Mouse (Mus musculus): ENCODE measurements around the gene Rpl23. TPM values are rescaled to one million over a fixed set of nuclear protein-coding genes. Genes with fewer than 3 reads are reported as not detected.
A peak's percentile ranks its signal among the peaks of the same experiment; 100 is the strongest.

Rpl23 gene
- 774 and 780 TPM in 2 replicates for polyA plus RNA-seq (2014; fragmentation: Nextera tagmentation; extraction: Ambion mirVana)

DNA sequence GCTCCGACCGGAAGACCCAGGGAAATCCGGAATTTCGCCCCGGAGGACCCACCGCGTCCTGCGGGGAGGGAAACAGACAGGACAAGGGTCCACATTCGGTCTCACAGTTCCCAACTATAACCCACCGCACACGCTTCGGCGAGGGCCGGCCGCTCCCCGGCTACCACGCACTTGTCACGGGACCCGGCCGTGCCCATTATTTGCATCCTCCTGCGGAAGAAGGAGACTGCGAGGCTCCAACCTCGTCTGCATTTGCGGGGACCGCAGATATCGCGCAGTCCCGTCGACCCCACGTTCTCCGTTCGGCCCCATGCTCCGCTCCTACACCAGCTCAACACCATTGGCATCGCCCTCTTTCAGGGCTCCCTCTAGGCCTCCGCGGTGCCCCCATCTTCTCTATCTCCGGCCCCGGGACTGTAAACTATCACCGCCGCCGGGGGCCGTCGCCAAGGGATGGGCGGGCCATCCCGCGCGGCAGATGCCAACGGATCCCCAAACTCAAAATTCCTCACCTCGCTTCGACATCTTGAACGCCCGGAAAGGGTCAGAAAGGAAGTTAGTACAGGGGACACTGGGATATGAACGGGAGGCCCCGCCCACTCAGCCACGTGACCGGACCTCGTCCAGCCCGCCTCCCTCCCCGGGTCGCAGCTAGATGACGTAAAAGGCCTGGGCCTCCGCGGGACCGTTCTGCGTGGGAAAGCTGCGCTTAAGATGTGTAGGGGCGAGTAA lies at the start of gene Rpl23:
Gene Rpl23, minus strand, starts transcription at position 606 of the 732 bp plus-strand sequence.
- H3K4me2 ChIP-seq (replicated peaks; ENCODE audit: low read depth, low read length): peak within 1 kb of the TSS; percentile 68
- peak; percentile 97 for ATAC-seq (ENCODE audit: insufficient number of reproducible peaks, insufficient read depth, low FRiP score, low read depth)
- peaks cover 12% of the 10 kb centered on the region for H3K4me1 ChIP-seq (ENCODE audit: control insufficient read depth, insufficient read depth, low read length)
- peak within 1 kb of the TSS; percentile 77 for H3K27ac ChIP-seq (ENCODE audit: low read length)
- under 1% methylated on average over 67 of the region's 67 CpGs for WGBS
- H3K36me3 ChIP-seq (ENCODE audit: control insufficient read depth, insufficient read depth, low read length): peaks cover 39% of the 10 kb centered on the region
- peak within 1 kb of the TSS; percentile 94 for H3K9ac ChIP-seq (replicated peaks; ENCODE audit: low read depth, low read length)
- H3K27me3 ChIP-seq (ENCODE audit: control insufficient read depth, insufficient read depth, low read length): no peaks in the 10 kb centered on the region
- H3K4me3 ChIP-seq (ENCODE audit: low read depth, low read length): peak within 1 kb of the TSS; percentile 66
- no peaks in the 10 kb centered on the region for H3K9me3 ChIP-seq (ENCODE audit: control insufficient read depth, low read depth, low read length)

GRCm38 (mm10) chr11:97832001-97832400 lies 49.8 kb upstream of the Rpl23 start:
- H3K27ac ChIP-seq (ENCODE audit: low read length): no peak overlapping the region
- H3K36me3 ChIP-seq (ENCODE audit: control insufficient read depth, insufficient read depth, low read length): peaks cover 61% of the 10 kb centered on the region

GRCm38 (mm10) chr11:97830501-97830900 lies 48.3 kb upstream of the Rpl23 start:
- H3K9ac ChIP-seq (replicated peaks; ENCODE audit: low read depth, low read length): no peak overlapping the region
- no peaks in the 10 kb centered on the region for H3K4me1 ChIP-seq (ENCODE audit: control insufficient read depth, insufficient read depth, low read length)
- H3K9me3 ChIP-seq (ENCODE audit: control insufficient read depth, low read depth, low read length): no peaks in the 10 kb centered on the region
- no peak overlapping the region for H3K27ac ChIP-seq (ENCODE audit: low read length)
- H3K4me2 ChIP-seq (replicated peaks; ENCODE audit: low read depth, low read length): no peak overlapping the region
- H3K27me3 ChIP-seq (ENCODE audit: control insufficient read depth, insufficient read depth, low read length): no peaks in the 10 kb centered on the region
- WGBS: 75% methylated on average over 6 of the region's 6 CpGs
- H3K4me3 ChIP-seq (ENCODE audit: low read depth, low read length): no peak overlapping the region
- no peak for ATAC-seq (ENCODE audit: insufficient number of reproducible peaks, insufficient read depth, low FRiP score, low read depth)
- peaks cover 54% of the 10 kb centered on the region for H3K36me3 ChIP-seq (ENCODE audit: control insufficient read depth, insufficient read depth, low read length)

More at GRCm38 (mm10) chr11:97832001-97832400, 49.8 kb upstream of the Rpl23 start:
- Histone ChIP-seq H3K4me1 (ENCODE audit: control insufficient read depth, insufficient read depth, low read length) (no peaks in the 10 kb centered on the region), H3K27me3 (ENCODE audit: control insufficient read depth, insufficient read depth, low read length) (no peaks in the 10 kb centered on the region), H3K9me3 (ENCODE audit: control insufficient read depth, low read depth, low read length) (no peaks in the 10 kb centered on the region), H3K4me2 (replicated peaks; ENCODE audit: low read depth, low read length) (no peak overlapping the region), H3K4me3 (ENCODE audit: low read depth, low read length) (no peak overlapping the region), H3K9ac (replicated peaks; ENCODE audit: low read depth, low read length) (no peak overlapping the region)
- 79% methylated on average over 11 of the region's 11 CpGs for WGBS
- ATAC-seq (ENCODE audit: insufficient number of reproducible peaks, insufficient read depth, low FRiP score, low read depth): no peak

GRCm38 (mm10) chr11:97829913-97830476 lies 47.8 kb upstream of the Rpl23 start:
- no peak overlapping the region for H3K27ac ChIP-seq (ENCODE audit: low read length)
- H3K36me3 ChIP-seq (ENCODE audit: control insufficient read depth, insufficient read depth, low read length): peaks cover 51% of the 10 kb centered on the region
- no peaks in the 10 kb centered on the region for H3K4me1 ChIP-seq (ENCODE audit: control insufficient read depth, insufficient read depth, low read length)
- no peak overlapping the region for H3K9ac ChIP-seq (replicated peaks; ENCODE audit: low read depth, low read length)
- H3K27me3 ChIP-seq (ENCODE audit: control insufficient read depth, insufficient read depth, low read length): no peaks in the 10 kb centered on the region
- H3K9me3 ChIP-seq (ENCODE audit: control insufficient read depth, low read depth, low read length): no peaks in the 10 kb centered on the region
- H3K4me2 ChIP-seq (replicated peaks; ENCODE audit: low read depth, low read length): no peak overlapping the region
- WGBS: 78% methylated on average over 12 of the region's 12 CpGs
- no peak for ATAC-seq (ENCODE audit: insufficient number of reproducible peaks, insufficient read depth, low FRiP score, low read depth)
- H3K4me3 ChIP-seq (ENCODE audit: low read depth, low read length): no peak overlapping the region

DNA sequence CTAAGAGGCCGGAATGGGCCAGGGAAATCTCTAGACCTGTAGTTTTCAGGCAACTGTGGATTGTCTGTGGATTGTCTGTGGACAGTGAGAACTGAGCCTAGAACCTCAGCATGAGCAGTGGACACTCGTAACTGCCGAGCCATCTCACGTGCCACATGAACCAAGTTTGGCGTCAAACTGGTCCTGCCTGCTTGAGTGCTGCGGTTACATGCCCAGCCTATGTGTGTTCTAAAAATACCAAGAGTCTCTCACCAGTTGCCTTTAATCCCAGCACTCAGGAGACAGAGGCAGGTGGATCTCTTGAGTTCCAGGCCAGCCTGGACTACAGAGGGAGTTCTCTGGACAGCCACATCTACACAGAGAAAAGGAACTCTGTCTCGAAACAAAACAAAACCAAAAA lies 47.1 kb upstream of the Rpl23 start:
- peaks cover 46% of the 10 kb centered on the region for H3K36me3 ChIP-seq (ENCODE audit: control insufficient read depth, insufficient read depth, low read length)
- WGBS: 90% methylated on average over 7 of the region's 7 CpGs

GRCm38 (mm10) chr11:97827654-97828053 lies 45.4 kb upstream of the Rpl23 start:
- 76% methylated on average over 6 of the region's 6 CpGs for WGBS
- H3K36me3 ChIP-seq (ENCODE audit: control insufficient read depth, insufficient read depth, low read length): peaks cover 40% of the 10 kb centered on the region
- ATAC-seq (ENCODE audit: insufficient number of reproducible peaks, insufficient read depth, low FRiP score, low read depth): no peak

More for the DNA sequence above, 47.1 kb upstream of the Rpl23 start:
- no peak for ATAC-seq (ENCODE audit: insufficient number of reproducible peaks, insufficient read depth, low FRiP score, low read depth)
- Histone ChIP-seq H3K4me1 (ENCODE audit: control insufficient read depth, insufficient read depth, low read length) (no peaks in the 10 kb centered on the region), H3K9me3 (ENCODE audit: control insufficient read depth, low read depth, low read length) (no peaks in the 10 kb centered on the region), H3K4me3 (ENCODE audit: low read depth, low read length) (no peak overlapping the region), H3K9ac (replicated peaks; ENCODE audit: low read depth, low read length) (no peak overlapping the region), H3K27ac (ENCODE audit: low read length) (no peak overlapping the region), H3K4me2 (replicated peaks; ENCODE audit: low read depth, low read length) (no peak overlapping the region), H3K27me3 (ENCODE audit: control insufficient read depth, insufficient read depth, low read length) (no peaks in the 10 kb centered on the region)

DNA sequence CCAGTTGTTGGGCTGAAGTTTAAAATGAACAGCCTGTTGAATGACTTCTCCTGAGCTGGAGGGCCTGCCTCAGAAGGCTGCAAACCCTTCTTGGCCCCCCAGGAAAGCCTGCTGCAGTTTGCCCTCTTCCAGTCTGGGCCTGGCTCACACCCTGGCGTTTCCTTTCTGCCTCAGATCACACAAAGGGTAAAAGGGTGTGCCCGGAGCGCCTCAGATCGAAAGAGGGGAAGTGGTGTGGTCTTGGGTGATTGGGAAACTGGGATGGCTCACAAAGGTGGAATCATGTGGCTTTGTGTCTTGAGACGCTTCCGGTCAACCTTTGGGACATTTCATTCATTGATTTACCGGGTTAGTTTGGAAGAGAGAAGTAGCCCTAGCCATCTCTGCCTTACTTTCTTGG lies 44.2 kb upstream of the Rpl23 start:
- H3K4me1 ChIP-seq (ENCODE audit: control insufficient read depth, insufficient read depth, low read length): no peaks in the 10 kb centered on the region
- ATAC-seq (ENCODE audit: insufficient number of reproducible peaks, insufficient read depth, low FRiP score, low read depth): no peak
- H3K9me3 ChIP-seq (ENCODE audit: control insufficient read depth, low read depth, low read length): no peaks in the 10 kb centered on the region
- H3K9ac ChIP-seq (replicated peaks; ENCODE audit: low read depth, low read length): no peak overlapping the region
- H3K36me3 ChIP-seq (ENCODE audit: control insufficient read depth, insufficient read depth, low read length): peaks cover 38% of the 10 kb centered on the region
- no peak overlapping the region for H3K4me2 ChIP-seq (replicated peaks; ENCODE audit: low read depth, low read length)
- H3K27ac ChIP-seq (ENCODE audit: low read length): no peak overlapping the region
- H3K27me3 ChIP-seq (ENCODE audit: control insufficient read depth, insufficient read depth, low read length): no peaks in the 10 kb centered on the region
- WGBS: 63% methylated on average over 7 of the region's 7 CpGs
- H3K4me3 ChIP-seq (ENCODE audit: low read depth, low read length): no peak overlapping the region

More at GRCm38 (mm10) chr11:97827654-97828053, 45.4 kb upstream of the Rpl23 start:
- Histone ChIP-seq H3K9me3 (ENCODE audit: control insufficient read depth, low read depth, low read length) (no peaks in the 10 kb centered on the region), H3K27me3 (ENCODE audit: control insufficient read depth, insufficient read depth, low read length) (no peaks in the 10 kb centered on the region), H3K4me2 (replicated peaks; ENCODE audit: low read depth, low read length) (no peak overlapping the region), H3K9ac (replicated peaks; ENCODE audit: low read depth, low read length) (no peak overlapping the region), H3K4me1 (ENCODE audit: control insufficient read depth, insufficient read depth, low read length) (no peaks in the 10 kb centered on the region), H3K4me3 (ENCODE audit: low read depth, low read length) (no peak overlapping the region), H3K27ac (ENCODE audit: low read length) (no peak overlapping the region)

GRCm38 (mm10) chr11:97825971-97826370 lies 43.7 kb upstream of the Rpl23 start:
- H3K27me3 ChIP-seq (ENCODE audit: control insufficient read depth, insufficient read depth, low read length): no peaks in the 10 kb centered on the region
- H3K4me3 ChIP-seq (ENCODE audit: low read depth, low read length): no peak overlapping the region
- H3K4me2 ChIP-seq (replicated peaks; ENCODE audit: low read depth, low read length): no peak overlapping the region
- peaks cover 36% of the 10 kb centered on the region for H3K36me3 ChIP-seq (ENCODE audit: control insufficient read depth, insufficient read depth, low read length)
- no peak overlapping the region for H3K9ac ChIP-seq (replicated peaks; ENCODE audit: low read depth, low read length)
- H3K4me1 ChIP-seq (ENCODE audit: control insufficient read depth, insufficient read depth, low read length): no peaks in the 10 kb centered on the region
- no peak overlapping the region for H3K27ac ChIP-seq (ENCODE audit: low read length)
- no peak for ATAC-seq (ENCODE audit: insufficient number of reproducible peaks, insufficient read depth, low FRiP score, low read depth)
- WGBS: 81% methylated on average over 9 of the region's 9 CpGs
- H3K9me3 ChIP-seq (ENCODE audit: control insufficient read depth, low read depth, low read length): no peaks in the 10 kb centered on the region
